8 mouse cellular contexts compared by ENCODE assay signal in the genomic region with DNA sequence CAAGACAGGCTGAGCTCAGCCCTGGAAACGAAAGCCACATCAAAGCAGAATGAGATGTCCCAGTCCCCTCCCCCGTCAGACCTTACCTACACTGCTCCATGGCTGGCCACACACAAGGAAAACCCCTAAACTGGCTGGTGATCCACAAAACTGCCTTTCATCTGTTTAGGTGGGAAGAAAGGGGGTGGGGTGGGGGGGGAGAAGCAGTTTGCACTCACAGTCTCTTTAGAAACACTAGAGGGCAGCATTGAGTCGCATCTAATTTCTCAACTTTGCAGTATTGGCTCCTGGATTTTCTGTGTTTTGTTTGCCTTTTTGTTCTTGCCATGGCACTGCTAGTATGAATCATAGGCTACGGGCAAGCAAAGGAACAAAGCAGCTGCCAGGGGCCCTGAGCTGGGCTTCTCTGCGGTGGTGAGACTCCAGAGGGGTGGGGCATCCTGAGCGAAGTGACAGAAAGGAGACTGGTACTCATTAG.
A peak's percentile ranks its signal among the peaks of the same experiment; 100 is the strongest.
DNase-seq lines count a peak whose midpoint lies in the region; ATAC-seq and TF ChIP-seq lines count a peak whose summit lies in the region.

No protein-coding gene starts in this region.

- DNase-seq in frontal cortex, postnatal 25 days (ENCODE audit: low spot score in 2 of 2), result no peak
- DNase-seq in NIH3T3 (ENCODE audit: low read depth), result peak; percentile 84
- DNase-seq in embryo, embryonic 10.5 days (ENCODE audit: low spot score), result peak; percentile 85
- peak; percentile 29 to 45 for DNase-seq in heart, postnatal 36 days
- DNase-seq in layer of hippocampus, adult 2 months (ENCODE audit: low spot score in 2 of 2), result peak; percentile 58 to 77
- peak; percentile 68 for DNase-seq in lung, postnatal 10 days
- peak; percentile 32 for DNase-seq in retina, adult 2 months (ENCODE audit: low read depth, low spot score)

- peak; percentile 36 for ATAC-seq in frontal cortex, adult (ENCODE audit: low TSS enrichment)

- peak overlapping the region; percentile 93 for H3K27ac ChIP-seq in layer of hippocampus, adult 2 months

- intact Hi-C loops in heart, postnatal 36 days (cut with DNase I), result loop anchor here (1.0 to 5.0 kb wide), 9 partner anchors 64 to 989 kb away; a partner anchor contains a TSS

- H3K4me3 ChIP-seq in layer of hippocampus, adult 2 months, result no peak overlapping the region

- TF ChIP-seq CTCF in layer of hippocampus, adult 2 months (conservative IDR thresholded peaks at IDR 0.05), result peak; percentile 84

Comparison
In these comparisons a context has a peak if more than half of its experiments do, and no peak if none do; other contexts are left out.
1. DNase-seq: peak in NIH3T3 (single experiment), embryo, embryonic 10.5 days (single experiment), heart, postnatal 36 days (2 of 2), layer of hippocampus, adult 2 months (2 of 2), lung, postnatal 10 days (single experiment) and retina, adult 2 months (single experiment); none in frontal cortex, postnatal 25 days (0 of 2).